Mouse (Mus musculus) heart, postnatal 14 days (tissue): Measurements from ENCODE around the gene Rhob. TPM values are rescaled to one million over a fixed set of nuclear protein-coding genes. Genes with fewer than 3 reads are reported as not detected.
A peak's percentile ranks its signal among the peaks of the same experiment; 100 is the strongest.

Experiments
- DNase-seq, 2 experiments: peaks; one replicate each; pipeline ENCODE4 v3.0.0; 2021 to 2022
- intact Hi-C: fragments of 180-260 bp; cut with DNase I; formaldehyde crosslinking; loops from one replicate; pipeline ENCODE4 v1.15.1; 2025
- total RNA-seq, 2 experiments: library from RNA; stranded (reverse); gene quantifications; 2 replicates each; pipeline ENCODE4 v1.2.3; 2021

The Rhob gene
- total RNA-seq, 2 experiments from 2014 or later: 220 to 235 TPM

DNA sequence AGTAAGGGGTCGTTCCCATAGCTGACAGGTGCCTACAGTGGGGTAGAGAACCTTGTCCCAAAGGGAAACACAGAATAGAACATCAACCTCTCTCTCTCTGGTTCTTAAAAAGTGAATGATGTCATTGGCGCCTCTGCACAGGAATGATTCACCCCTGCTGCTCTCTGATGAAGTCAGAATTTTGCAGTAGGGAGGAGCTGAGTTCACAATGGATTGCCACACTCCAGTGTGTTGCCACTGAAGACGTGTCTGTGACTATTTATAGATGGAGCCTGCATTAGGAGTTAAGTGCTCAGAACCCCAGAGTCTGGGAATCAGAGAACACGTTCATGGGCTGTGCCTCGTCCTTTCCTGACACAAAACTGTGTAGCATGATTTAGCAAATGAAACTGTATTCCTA, 9.9 kb upstream of the Rhob start:
- DNase-seq: no peak
- intact Hi-C loops: loop anchor here (2.0 to 10.0 kb wide), 2 partner anchors 37 to 445 kb away; no protein-coding TSS in a partner anchor

DNA sequence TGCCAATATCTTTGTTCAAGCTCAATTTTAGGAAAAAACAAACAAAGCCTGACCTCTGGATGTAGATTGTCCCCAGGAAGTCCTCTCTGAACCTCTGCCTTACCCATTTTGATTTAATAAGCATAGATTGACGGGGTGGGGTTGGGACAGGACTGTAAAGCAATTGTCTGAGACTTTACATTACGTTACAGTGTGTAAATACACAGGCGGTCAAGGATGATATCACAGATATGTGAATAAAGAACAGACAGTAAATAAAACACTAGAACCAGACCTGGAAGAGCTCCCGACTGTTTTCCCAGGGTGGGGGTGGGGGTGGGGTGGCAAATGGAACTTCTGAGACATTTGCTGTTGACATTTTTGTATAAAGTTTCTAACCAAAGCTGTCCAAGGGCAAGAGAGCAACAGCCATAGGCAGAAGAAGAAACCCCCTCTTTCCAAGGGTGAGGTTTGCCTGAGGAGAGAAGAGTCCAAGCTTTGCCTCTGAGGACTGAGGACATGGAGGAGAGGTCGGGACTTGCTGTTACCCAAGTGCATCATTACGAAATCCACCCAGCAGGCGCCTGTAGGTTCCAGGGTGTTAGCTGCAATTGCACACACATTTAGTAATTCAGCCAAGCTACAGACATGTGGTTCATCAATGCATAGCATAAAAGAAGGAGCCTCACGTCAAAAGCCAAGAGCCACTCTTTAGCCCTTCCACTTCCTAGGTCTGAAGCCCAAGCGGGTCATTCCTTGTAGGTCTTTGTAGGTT, 7.3 kb upstream of the Rhob start:
- DNase-seq: no peak
- intact Hi-C loops: no loop called here

DNA sequence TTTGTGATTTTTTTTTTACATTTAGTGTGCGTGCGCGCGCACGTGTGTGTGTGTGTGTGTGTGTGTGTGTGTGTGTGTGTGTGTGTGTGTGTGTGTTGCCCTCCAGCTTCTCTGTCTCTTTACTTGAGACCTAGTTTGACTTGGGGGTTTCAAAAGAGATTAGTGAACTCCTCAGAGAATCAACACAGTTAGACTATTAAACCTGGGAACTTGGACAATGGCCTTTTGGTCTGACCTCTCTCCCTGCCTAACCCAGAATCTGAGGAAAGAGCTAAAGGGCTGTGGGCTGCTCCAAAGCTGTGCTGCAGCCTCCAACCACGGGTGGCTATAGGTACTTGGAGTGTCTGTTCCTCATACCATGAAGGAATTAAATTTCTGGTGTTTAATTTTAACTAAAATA, 4.3 kb upstream of the Rhob start:
- intact Hi-C loops: no loop called here

DNA sequence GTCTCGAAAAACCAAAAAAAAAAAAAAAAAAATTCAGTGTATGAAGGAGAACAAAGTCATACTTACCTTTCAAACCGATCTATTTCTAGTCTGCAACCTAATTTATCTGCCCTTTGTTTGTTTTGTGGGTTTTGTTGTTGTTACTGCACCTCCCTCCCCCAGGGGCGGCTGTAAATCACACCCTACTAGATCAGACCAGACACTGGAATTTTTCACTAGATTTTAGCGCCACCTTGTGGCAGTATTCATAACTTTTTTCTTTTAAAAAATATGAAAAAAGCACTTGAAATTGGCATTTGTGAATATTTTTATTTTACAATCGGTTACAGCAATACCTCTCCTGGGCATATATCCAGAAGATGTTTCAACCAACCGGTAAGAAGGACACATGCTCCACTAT, 2.7 kb upstream of the Rhob start:
- DNase-seq: peak; percentile 42 to 72
- intact Hi-C loops: loop anchor here (1.0 kb wide), 1 partner anchor 176 kb away; no protein-coding TSS in a partner anchor

More for the DNA sequence above, 4.3 kb upstream of the Rhob start:
- no peak for DNase-seq

DNA sequence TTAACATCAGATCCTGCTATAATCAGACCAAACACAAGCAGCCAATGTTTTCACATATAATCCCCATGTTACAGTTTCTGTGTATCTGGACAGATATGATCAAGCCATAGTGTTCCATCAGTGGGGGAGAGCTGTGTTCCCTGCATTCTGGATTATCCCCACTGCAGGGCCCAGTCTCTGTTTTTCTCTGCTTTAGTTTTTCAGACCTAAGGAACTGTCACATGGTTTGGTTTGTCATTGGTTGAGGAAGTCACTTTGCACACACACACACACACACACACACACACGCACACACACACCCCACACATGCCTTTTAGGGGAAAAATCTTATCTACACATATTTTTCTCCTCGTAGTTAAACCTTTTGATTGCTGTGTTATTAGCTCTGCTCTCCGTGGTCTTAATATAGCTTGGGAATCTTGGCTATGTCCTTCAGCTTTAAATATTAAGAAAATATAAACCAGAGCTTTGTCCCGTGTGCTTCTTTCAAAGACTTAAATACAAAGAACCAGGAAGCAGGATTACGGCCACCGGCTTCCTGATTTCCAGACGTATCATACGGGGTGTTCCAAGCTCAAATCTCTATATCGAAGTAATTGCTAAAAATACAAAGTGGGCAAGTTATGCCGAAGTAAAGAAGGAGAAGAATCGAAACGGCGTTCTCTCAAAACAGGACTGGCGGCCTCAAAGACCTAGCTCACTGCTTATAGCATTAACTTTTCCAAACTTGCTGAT, 1.9 kb upstream of the Rhob start:
- no peak for DNase-seq
- intact Hi-C loops: loop anchor here (1.0 kb wide), 1 partner anchor 175 kb away; no protein-coding TSS in a partner anchor

DNA sequence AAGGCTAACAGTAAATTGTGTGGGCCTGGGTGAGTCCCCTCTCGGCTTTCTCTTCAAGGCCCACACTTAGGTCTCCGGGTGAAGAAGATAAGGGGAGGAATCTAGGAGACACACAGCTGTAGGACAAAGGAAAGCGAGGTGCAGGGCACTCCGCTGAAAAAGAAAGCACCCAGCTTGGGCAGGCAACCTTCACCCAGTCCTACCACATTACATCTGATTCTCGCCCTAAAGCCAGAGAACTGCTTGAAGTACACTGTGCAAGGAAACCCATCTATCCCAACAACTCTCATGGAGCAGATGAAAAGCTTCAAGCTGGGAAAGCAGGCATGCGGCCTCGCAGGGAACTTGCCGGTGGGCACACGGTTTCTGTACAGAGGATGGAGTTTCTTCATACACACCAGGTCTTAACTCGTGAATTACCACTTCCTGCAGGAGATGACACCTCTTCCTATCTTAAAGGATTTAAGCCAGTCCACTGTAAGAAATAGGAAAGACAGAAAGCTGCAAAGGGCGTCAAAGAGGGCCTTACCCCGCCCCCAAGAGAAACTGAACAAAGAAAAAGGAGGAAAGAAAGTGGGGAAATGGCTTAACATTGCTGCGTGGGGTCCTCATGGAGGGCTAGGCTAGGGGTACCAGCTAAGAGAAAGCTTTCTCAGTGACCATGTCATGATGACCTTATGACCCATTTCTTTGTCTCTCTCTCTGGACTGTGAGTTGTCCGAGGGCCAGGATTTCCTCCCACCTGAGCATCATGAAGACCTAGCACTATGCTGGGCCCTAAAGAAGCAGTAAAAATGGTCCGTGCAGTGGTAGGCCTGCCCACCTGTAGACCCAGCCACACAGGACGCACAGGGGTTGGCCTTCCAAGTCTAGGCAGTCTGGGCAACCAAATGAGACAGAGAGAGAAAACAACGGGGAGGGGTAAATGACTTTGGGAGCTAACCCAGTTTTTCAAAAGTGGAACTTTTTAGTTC, 1.1 kb upstream of the Rhob start:
- DNase-seq: no peak
- intact Hi-C loops: no loop called here

DNA sequence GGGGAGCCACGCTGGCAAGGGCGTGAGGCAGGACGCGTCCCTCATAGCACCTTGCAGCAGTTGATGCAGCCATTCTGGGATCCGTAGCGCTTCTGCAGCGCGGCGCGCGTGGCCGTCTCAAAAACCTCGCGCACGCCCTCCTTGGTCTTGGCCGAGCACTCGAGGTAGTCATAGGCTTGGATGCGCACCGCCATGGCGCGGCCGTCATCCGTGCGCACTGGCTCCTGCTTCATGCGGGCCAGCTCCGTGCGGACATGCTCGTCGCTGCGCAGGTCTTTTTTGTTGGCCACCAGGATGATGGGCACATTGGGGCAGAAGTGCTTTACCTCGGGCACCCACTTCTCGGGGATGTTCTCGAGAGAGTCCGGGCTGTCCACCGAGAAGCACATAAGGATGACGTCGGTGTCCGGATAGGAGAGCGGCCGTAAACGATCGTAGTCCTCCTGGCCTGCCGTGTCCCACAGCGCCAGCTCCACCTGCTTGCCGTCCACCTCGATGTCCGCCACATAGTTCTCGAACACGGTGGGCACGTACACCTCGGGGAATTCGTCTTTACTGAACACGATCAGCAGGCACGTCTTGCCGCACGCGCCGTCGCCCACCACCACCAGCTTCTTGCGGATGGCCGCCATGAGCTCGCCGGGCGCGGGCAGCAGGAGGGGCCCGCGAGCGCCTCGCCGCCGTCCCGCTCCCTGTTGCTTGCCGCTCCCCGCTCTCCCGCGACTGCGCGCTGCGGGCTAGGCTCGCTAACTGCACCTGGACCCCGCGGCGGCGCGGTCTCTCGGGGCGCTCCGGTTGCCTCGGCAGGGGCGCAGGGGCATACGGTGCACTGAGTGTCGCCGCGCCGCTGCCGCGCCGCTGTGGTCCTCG, 573 bp downstream of the Rhob start:
- intact Hi-C loops: no loop called here
- peak; percentile 61 to 72 for DNase-seq

DNA sequence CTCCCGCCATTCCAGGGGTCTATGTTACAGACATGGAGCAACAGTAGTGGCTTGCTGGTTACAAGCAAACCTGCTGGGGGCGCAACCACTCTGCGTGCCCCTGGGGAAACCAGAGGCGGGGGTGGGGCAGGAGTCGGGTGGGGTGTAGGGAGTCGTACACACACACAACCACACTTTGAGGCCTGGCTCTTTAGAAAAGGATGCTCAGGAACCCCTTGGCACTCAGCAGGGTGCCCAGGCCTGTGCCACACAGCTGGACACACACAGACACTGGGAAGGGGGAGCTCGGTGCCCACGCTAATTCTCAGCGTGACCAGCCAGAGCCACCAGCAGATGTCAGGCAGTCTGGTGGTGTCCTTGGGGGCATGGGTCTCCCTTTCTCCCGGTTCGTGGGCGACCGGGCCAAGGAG, 1.2 kb downstream of the Rhob start:
- intact Hi-C loops: no loop called here
- DNase-seq: peak; percentile 59 to 65

DNA sequence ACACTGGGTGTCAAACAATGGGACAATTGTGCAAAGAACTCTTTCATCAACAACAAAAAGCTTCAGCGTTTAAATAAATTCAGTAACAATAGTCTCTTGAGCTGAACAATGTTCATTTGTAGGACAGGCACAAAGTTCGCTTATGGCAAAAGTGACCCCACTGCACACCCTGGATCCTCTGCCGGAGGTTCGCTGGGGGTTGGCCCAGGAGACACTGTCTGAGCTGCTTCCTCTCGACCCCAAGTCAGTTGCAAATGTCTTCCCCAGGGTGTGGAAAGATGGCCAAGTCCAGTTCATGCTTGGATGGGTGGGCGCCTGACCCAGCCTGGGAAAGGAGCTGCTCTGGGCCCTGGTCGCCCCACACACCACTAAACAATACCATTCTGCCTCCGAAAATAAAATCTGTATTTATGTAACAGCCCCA, 1.6 kb downstream of the Rhob start:
- intact Hi-C loops: no loop called here
- peak; percentile 46 to 47 for DNase-seq

DNA sequence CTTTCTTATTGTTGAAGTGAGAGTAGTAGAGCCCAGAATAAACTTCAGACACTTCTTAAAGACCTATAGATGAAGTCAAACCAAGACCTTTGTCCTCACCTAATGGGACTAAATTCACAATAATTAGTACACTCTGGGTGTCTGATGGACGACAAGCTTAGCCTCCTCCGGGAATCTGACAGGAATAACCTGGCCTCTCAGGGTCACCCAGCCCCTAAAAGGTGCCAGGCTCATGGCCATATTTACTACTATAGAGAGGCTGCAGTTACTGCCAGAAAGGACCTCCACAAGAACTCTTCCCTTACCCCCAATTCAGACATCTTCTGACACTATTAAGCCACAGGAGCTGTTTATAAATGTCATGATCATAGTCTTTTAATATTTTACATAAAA, 2.5 kb downstream of the Rhob start:
- intact Hi-C loops: loop anchor here (1.0 kb wide), 1 partner anchor 52 kb away; no protein-coding TSS in a partner anchor
- no peak for DNase-seq

DNA sequence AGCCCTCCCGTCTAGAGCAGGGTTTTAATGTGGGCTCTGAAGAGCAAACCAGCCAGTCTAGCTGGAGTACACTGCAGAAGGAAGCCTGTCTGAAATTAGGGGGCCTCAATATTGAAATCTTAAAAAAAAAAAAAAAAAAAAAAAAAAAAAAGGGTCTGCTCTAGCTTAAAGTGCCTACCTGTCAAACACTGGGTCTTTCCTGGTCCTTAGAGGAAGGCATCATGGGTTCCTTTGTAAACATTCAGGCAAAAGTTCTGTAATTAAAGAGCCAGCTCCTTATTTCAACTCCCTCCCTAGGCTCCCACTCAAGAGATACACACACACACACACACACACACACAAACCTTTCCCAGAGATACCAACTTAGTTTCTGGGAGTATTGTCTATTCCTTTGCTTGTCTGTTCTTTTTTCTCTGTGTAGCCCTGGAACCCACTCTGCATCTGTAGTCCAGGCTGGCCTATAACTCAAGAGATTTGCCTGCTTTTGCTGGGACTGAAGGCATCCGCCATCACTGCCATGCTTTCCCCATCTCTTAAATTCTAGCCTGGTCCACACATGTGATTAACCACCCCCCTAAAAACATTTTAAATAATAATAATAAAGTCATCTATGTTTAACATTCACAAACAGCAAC, 3.0 kb downstream of the Rhob start:
- no peak for DNase-seq
- intact Hi-C loops: loop anchor here (1.0 kb wide), 1 partner anchor 51 kb away; no protein-coding TSS in a partner anchor

DNA sequence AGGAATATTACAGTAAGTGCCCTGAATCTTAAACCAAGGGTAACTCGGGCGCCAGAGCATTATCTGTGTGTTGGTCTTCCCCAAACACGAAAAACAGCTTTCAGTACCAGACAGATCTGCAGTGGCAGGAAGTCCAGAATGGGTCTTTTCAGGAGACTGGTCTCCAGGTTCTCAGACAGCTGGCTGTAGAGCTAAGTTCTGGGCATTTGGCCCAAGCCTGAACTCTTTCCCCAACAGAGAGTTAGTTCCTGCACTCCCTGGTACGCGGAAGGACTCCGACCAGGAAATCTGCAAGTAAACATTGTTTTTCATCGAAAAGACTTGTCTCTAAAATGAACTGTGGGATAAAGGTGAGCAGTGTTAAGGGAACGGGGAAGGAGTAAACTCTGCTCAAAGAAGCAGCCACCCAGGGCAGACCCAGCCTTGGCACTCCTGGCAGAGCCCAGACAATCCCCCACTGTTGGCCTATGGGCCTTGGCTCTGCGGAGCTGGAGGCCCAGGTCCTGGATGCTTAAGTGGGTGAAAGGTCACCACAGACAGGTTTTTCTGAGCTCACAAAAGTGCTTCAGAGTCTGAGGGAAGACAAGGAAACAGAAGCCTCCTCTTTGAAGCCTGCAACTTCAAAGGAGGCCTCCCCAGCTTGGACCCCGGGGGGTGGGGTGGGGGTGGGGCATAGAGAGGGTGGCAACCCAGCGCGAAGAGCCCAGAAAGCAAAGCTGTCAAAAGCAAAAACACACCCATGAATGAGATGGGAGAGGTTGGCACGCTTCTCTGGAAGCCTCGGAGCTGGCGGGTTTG, 3.7 kb downstream of the Rhob start:
- peak; percentile 67 to 72 for DNase-seq
- intact Hi-C loops: no loop called here

DNA sequence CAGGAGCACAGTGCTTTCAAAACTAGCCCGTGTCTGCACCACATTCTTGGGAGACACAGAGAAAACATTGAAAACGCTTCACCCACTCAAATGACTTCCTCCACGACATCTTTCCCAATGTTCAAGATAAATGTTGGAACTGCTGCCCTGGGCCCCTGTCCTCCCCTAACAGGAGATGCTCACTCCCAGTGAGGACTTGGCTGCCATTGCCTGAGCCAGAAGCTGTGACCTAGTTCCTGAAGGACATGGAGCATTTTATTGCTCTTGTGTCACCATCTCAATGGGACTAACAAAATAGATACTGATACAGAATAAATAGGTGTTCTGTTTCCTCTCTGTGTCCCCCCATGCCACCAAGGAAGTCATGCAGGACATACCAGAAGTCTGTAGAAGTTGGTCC, 5.1 kb downstream of the Rhob start:
- peak in 1 of 2 experiments; percentile 16 for DNase-seq
- intact Hi-C loops: no loop called here

DNA sequence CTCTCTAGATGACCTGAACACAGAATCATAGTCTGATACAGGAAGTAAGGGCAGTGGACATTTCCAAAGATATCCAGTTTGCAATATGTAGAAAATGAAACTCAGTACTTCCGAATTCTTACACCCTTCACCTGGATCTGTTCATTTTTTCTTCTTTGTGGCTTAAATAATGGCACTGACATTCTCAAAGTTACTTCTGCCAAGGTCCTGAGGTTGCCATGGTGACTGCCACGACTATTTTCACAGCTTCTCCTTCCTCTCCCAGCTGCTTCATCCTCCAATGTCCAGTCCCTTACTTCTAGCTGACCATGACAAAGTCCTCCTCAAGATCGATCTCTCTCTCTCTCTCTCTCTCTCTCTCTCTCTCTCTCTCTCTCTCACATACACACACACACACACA, 6.4 kb downstream of the Rhob start:
- intact Hi-C loops: no loop called here

DNA sequence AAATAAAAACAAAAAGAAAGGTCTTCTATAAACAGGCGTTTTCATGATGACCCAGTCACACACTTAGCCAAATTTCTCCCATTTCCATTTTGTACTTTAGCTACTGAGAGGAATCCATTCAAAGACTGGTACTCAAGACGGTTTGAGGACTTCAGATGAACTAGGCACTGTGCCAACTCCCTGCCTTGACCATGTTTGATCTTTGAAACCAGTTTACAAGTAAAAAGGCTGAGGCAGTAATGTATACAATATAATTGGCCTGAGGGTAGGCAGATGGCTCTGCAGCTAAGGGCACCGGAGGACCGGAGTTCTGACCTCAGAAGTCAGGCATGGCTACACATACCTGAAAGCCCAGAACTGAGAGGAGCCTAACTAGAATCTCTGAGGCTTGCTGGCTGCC, 10.7 kb downstream of the Rhob start:
- intact Hi-C loops: no loop called here
- DNase-seq: no peak

More for the DNA sequence above, 6.4 kb downstream of the Rhob start:
- DNase-seq: no peak

DNA sequence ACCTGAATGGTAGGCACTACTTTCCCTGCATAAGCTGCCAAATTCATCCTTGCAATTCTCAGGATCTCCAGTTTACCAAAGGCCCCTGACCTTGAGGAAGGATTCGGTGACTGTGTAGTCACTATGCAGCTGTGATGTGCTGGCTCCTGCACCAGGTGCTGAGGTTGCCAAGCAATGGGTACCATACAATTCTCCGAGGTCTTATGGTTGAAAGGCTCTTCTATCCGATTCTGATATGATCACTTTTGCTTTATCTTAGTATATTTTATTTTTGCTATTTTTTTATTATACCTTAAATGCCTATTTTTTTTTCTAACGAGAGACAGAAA, 11.2 kb downstream of the Rhob start:
- intact Hi-C loops: no loop called here
- DNase-seq: no peak

DNA sequence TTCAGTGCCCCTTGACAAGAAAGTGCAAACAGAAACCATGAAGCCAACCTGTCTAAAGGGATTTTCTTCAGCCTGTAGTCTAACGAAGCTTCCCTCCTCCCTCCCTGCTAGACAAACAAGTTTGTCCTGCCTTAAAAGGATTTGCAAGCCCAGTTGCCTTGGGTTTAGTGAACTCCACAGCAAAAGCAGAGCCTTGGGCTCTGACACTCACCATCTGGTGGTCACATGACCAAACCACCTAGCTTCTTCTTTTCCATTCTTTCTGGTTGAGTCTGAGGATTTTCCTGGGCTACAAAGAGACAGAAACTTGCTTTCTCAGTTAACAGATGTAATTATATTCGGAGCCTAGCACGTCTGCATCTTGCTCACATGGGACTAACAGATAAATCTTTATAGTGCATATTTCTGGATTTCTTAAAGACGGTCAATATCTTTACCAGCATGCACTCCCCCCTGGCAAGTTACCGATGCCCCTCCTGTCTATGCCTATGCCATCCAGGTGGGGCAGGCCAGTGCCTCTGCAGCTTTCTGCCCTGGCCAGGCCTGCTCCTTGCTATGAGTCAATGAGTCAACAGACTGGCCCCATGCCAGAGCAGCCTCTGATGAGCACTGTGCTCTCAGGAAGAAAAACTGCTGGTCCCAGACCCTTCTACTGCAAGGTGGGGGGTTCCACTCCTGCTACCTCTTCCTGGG, 11.7 kb downstream of the Rhob start:
- intact Hi-C loops: no loop called here
- peak; percentile 66 to 70 for DNase-seq

DNA sequence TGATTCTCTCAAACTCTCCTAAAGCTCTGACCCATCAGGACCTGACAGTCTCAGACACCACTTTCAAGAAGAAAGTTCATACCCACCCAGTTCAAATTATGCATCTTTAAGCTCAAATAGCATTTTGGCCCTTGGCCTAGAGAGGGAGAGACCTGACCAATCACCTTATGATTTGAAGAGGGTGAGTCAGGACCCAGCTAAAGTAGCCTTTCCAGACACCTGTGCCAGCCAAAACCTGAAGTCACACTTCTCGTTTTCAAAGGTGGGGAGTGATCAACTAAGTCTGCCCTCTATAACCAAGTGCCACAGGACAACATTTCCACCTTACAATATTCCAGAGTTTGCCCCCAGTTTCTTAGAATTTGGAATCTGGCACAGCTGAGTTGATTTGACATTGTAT, 12.5 kb downstream of the Rhob start:
- intact Hi-C loops: no loop called here
- DNase-seq: no peak
